Mouse (Mus musculus): ENCODE data around the gene Usp30. TPM values are rescaled to one million over a fixed set of nuclear protein-coding genes. Genes with fewer than 3 reads are reported as not detected.

Usp30 gene
- polyA plus RNA-seq (2012; fragmentation: generic; extraction: Trizol), result 11.2 TPM
- long read RNA-seq, experiment 1, full-length matches to known transcripts, result 2 of 6 reads
- long read RNA-seq, experiment 1, partial matches to known transcripts, result 1 of 6 reads
- long read RNA-seq, experiment 1, other reads (novel, unspliced or antisense), result 3 of 6 reads
- long read RNA-seq, experiment 2, full-length matches to known transcripts, result 7 of 20 reads
- long read RNA-seq, experiment 2, partial matches to known transcripts, result 7 of 20 reads
- long read RNA-seq, experiment 2, other reads (novel, unspliced or antisense), result 6 of 20 reads

- H3K36me3 ChIP-seq (ENCODE audit: control insufficient read depth, insufficient read depth), result no peaks in the 10 kb centered on the region
- H3K79me3 ChIP-seq (ENCODE audit: low read depth), result no peaks in the 10 kb centered on the region
- H3K79me2 ChIP-seq (ENCODE audit: control insufficient read depth, insufficient read depth), result no peaks in the 10 kb centered on the region
- TF ChIP-seq MAX (IDR thresholded peaks at IDR 0.05) (no peak), FOSL1 (IDR thresholded peaks at IDR 0.05; ENCODE audit: insufficient read depth, low read length, poor library complexity, severe bottlenecking) (no peak), MYOD1 (IDR thresholded peaks at IDR 0.05; ENCODE audit: control insufficient read depth, insufficient read length, low read depth) (no peak), CEBPB (IDR thresholded peaks at IDR 0.05; ENCODE audit: low read depth) (no peak), USF1 (IDR thresholded peaks at IDR 0.05; ENCODE audit: low read depth) (no peak), MYOG (IDR thresholded peaks at IDR 0.05; ENCODE audit: control insufficient read depth, extremely low read depth, insufficient read length) (no peak), CTCF (IDR thresholded peaks at IDR 0.05; ENCODE audit: control insufficient read depth, insufficient read depth, insufficient read length) (no peak)
- peaks cover 36% of the 10 kb centered on the region for H3K27me3 ChIP-seq (ENCODE audit: control insufficient read depth, insufficient read depth, insufficient read length)
- no peak within 1 kb of the TSS for H3K4me3 ChIP-seq (ENCODE audit: insufficient read depth, poor library complexity, severe bottlenecking)
- no peak within 1 kb of the TSS for H3ac ChIP-seq (ENCODE audit: control insufficient read depth, insufficient read length, low read depth)
Measured at GRCm38 (mm10) chr5:114065161-114065560, at the start of gene Usp30. TSS of gene Usp30 (plus strand) at chr5:114065461.

- Histone ChIP-seq H3K36me3 (ENCODE audit: control insufficient read depth, insufficient read depth) (no peaks in the 10 kb centered on the region), H3K4me3 (ENCODE audit: insufficient read depth, poor library complexity, severe bottlenecking) (no peak overlapping the region), H3K79me3 (ENCODE audit: low read depth) (no peaks in the 10 kb centered on the region), H3ac (ENCODE audit: control insufficient read depth, insufficient read length, low read depth) (no peak overlapping the region), H3K79me2 (ENCODE audit: control insufficient read depth, insufficient read depth) (no peaks in the 10 kb centered on the region), H3K27me3 (ENCODE audit: control insufficient read depth, insufficient read depth, insufficient read length) (peaks cover 15% of the 10 kb centered on the region)
- TF ChIP-seq MYOD1 (IDR thresholded peaks at IDR 0.05; ENCODE audit: control insufficient read depth, insufficient read length, low read depth) (no peak), MYOG (IDR thresholded peaks at IDR 0.05; ENCODE audit: control insufficient read depth, extremely low read depth, insufficient read length) (no peak), CEBPB (IDR thresholded peaks at IDR 0.05; ENCODE audit: low read depth) (no peak), CTCF (IDR thresholded peaks at IDR 0.05; ENCODE audit: control insufficient read depth, insufficient read depth, insufficient read length) (no peak), MAX (IDR thresholded peaks at IDR 0.05) (no peak), USF1 (IDR thresholded peaks at IDR 0.05; ENCODE audit: low read depth) (no peak), FOSL1 (IDR thresholded peaks at IDR 0.05; ENCODE audit: insufficient read depth, low read length, poor library complexity, severe bottlenecking) (no peak)
Measured at GRCm38 (mm10) chr5:114024390-114024789, 40.9 kb upstream of the Usp30 start.

- Histone ChIP-seq H3K79me2 (ENCODE audit: control insufficient read depth, insufficient read depth) (no peaks in the 10 kb centered on the region), H3K36me3 (ENCODE audit: control insufficient read depth, insufficient read depth) (no peaks in the 10 kb centered on the region), H3K4me3 (ENCODE audit: insufficient read depth, poor library complexity, severe bottlenecking) (no peak overlapping the region), H3K79me3 (ENCODE audit: low read depth) (no peaks in the 10 kb centered on the region), H3ac (ENCODE audit: control insufficient read depth, insufficient read length, low read depth) (no peak overlapping the region), H3K27me3 (ENCODE audit: control insufficient read depth, insufficient read depth, insufficient read length) (peaks cover 13% of the 10 kb centered on the region)
- TF ChIP-seq USF1 (IDR thresholded peaks at IDR 0.05; ENCODE audit: low read depth), result no peak
- TF ChIP-seq MYOD1 (IDR thresholded peaks at IDR 0.05; ENCODE audit: control insufficient read depth, insufficient read length, low read depth), result no peak
- TF ChIP-seq MYOG (IDR thresholded peaks at IDR 0.05; ENCODE audit: control insufficient read depth, extremely low read depth, insufficient read length), result no peak
- no peak for TF ChIP-seq FOSL1 (IDR thresholded peaks at IDR 0.05; ENCODE audit: insufficient read depth, low read length, poor library complexity, severe bottlenecking)
- no peak for TF ChIP-seq CTCF (IDR thresholded peaks at IDR 0.05; ENCODE audit: control insufficient read depth, insufficient read depth, insufficient read length)
- no peak for TF ChIP-seq MAX (IDR thresholded peaks at IDR 0.05)
- no peak for TF ChIP-seq CEBPB (IDR thresholded peaks at IDR 0.05; ENCODE audit: low read depth)
Measured at GRCm38 (mm10) chr5:114024885-114025284, 40.4 kb upstream of the Usp30 start.

GRCm38 (mm10) chr5:114027217-114027944 lies 37.9 kb upstream of the Usp30 start:
- TF ChIP-seq MYOG (IDR thresholded peaks at IDR 0.05; ENCODE audit: control insufficient read depth, extremely low read depth, insufficient read length), result no peak
- TF ChIP-seq FOSL1 (IDR thresholded peaks at IDR 0.05; ENCODE audit: insufficient read depth, low read length, poor library complexity, severe bottlenecking), result no peak
- no peak for TF ChIP-seq MAX (IDR thresholded peaks at IDR 0.05)
- no peak for TF ChIP-seq CEBPB (IDR thresholded peaks at IDR 0.05; ENCODE audit: low read depth)
- no peak for TF ChIP-seq USF1 (IDR thresholded peaks at IDR 0.05; ENCODE audit: low read depth)
- TF ChIP-seq MYOD1 (IDR thresholded peaks at IDR 0.05; ENCODE audit: control insufficient read depth, insufficient read length, low read depth), result no peak
- TF ChIP-seq CTCF (IDR thresholded peaks at IDR 0.05; ENCODE audit: control insufficient read depth, insufficient read depth, insufficient read length), result no peak
- Histone ChIP-seq H3K79me3 (ENCODE audit: low read depth) (no peaks in the 10 kb centered on the region), H3K36me3 (ENCODE audit: control insufficient read depth, insufficient read depth) (no peaks in the 10 kb centered on the region), H3K27me3 (ENCODE audit: control insufficient read depth, insufficient read depth, insufficient read length) (peaks cover 8% of the 10 kb centered on the region), H3K79me2 (ENCODE audit: control insufficient read depth, insufficient read depth) (no peaks in the 10 kb centered on the region), H3ac (ENCODE audit: control insufficient read depth, insufficient read length, low read depth) (no peak overlapping the region), H3K4me3 (ENCODE audit: insufficient read depth, poor library complexity, severe bottlenecking) (no peak overlapping the region)

GRCm38 (mm10) chr5:114028111-114028510 lies 37.1 kb upstream of the Usp30 start:
- TF ChIP-seq FOSL1 (IDR thresholded peaks at IDR 0.05; ENCODE audit: insufficient read depth, low read length, poor library complexity, severe bottlenecking) (no peak), CTCF (IDR thresholded peaks at IDR 0.05; ENCODE audit: control insufficient read depth, insufficient read depth, insufficient read length) (no peak), CEBPB (IDR thresholded peaks at IDR 0.05; ENCODE audit: low read depth) (no peak), MYOG (IDR thresholded peaks at IDR 0.05; ENCODE audit: control insufficient read depth, extremely low read depth, insufficient read length) (no peak)
- peaks cover 8% of the 10 kb centered on the region for H3K27me3 ChIP-seq (ENCODE audit: control insufficient read depth, insufficient read depth, insufficient read length)
- H3K36me3 ChIP-seq (ENCODE audit: control insufficient read depth, insufficient read depth), result no peaks in the 10 kb centered on the region
- no peak overlapping the region for H3K4me3 ChIP-seq (ENCODE audit: insufficient read depth, poor library complexity, severe bottlenecking)
- H3K79me3 ChIP-seq (ENCODE audit: low read depth), result no peaks in the 10 kb centered on the region
- no peaks in the 10 kb centered on the region for H3K79me2 ChIP-seq (ENCODE audit: control insufficient read depth, insufficient read depth)
- H3ac ChIP-seq (ENCODE audit: control insufficient read depth, insufficient read length, low read depth), result no peak overlapping the region

Data from C2C12 (cell line).